Mouse (Mus musculus) ovary, adult 10 weeks (tissue): ENCODE measurements around the gene Uhrf1. TPM values are rescaled to one million over a fixed set of nuclear protein-coding genes. Genes with fewer than 3 reads are reported as not detected.

ENCODE experiments used
- polyA plus RNA-seq: library from polyadenylated mRNA; stranded (reverse); fragments of 350-450 nt; fragmentation: Illumina TruSeq; extraction: RNeasy Lipid Tissue Mini Kit (QIAGEN cat#74804); gene quantifications from one replicate; pipeline ENCODE4 v1.2.3, GENCODE M21; 2014

Uhrf1 gene
- 26.4 TPM for polyA plus RNA-seq

GRCm38 (mm10) chr17:56303160-56303846 lies at the start of gene Uhrf1:
TSS of gene Uhrf1 (plus strand) at chr17:56303321.

GRCm38 (mm10) chr17:56256239-56256881 lies 46.8 kb upstream of the Uhrf1 start, which contains the start of gene Fem1a:
TSS of gene Fem1a (plus strand) at chr17:56256810.

GRCm38 (mm10) chr17:56276643-56277566 lies 26.2 kb upstream of the Uhrf1 start, which contains the start of gene Ticam1:
TSS of gene Ticam1 (minus strand) at chr17:56276786.

GRCm38 (mm10) chr17:56292531-56293222 lies 10.4 kb upstream of the Uhrf1 start, which contains the start of gene Plin3:
TSS of gene Plin3 (minus strand) at chr17:56292873.

GRCm38 (mm10) chr17:56300186-56300585 lies 2.9 kb upstream of the Uhrf1 start, which contains the start of gene Arrdc5:
TSS of gene Arrdc5 (minus strand) at chr17:56300286.

GRCm38 (mm10) chr17:56325450-56326152 lies 22.5 kb downstream of the Uhrf1 start, which contains the start of gene Kdm4b:
TSS of gene Kdm4b (plus strand) at chr17:56326062.

Other genes starting within 250 kb of the Uhrf1 start
- 17.7 TPM for gene Ubxn6, start 228.3 kb upstream of the Uhrf1 start, polyA plus RNA-seq
- gene Hdgfl2, start 223.7 kb upstream of the Uhrf1 start, polyA plus RNA-seq, result 2.6 TPM
- gene Plin4, start 193.5 kb upstream of the Uhrf1 start, polyA plus RNA-seq, result 2.3 TPM
- gene Plin5, start 185.7 kb upstream of the Uhrf1 start, polyA plus RNA-seq, result 0.46 TPM
- gene Lrg1, start 181.3 kb upstream of the Uhrf1 start, polyA plus RNA-seq, result not detected
- gene Sema6b, start 163.0 kb upstream of the Uhrf1 start, polyA plus RNA-seq, result not detected
- 0.88 TPM for gene Tnfaip8l1, start 140.8 kb upstream of the Uhrf1 start, polyA plus RNA-seq
- 14.9 TPM for gene Mydgf, start 119.4 kb upstream of the Uhrf1 start, polyA plus RNA-seq
- gene Dpp9, start 84.4 kb upstream of the Uhrf1 start, polyA plus RNA-seq, result not detected
- 2.5 TPM for gene Fem1a, start 46.5 kb upstream of the Uhrf1 start, polyA plus RNA-seq
- 0.20 TPM for gene Ticam1, start 26.5 kb upstream of the Uhrf1 start, polyA plus RNA-seq
- gene Plin3, start 10.4 kb upstream of the Uhrf1 start, polyA plus RNA-seq, result 22.7 TPM
- gene Arrdc5, start 3.0 kb upstream of the Uhrf1 start, polyA plus RNA-seq, result not detected
- 1.2 TPM for gene Kdm4b, start 22.7 kb downstream of the Uhrf1 start, polyA plus RNA-seq
- gene Ptprs, start 173.2 kb downstream of the Uhrf1 start, polyA plus RNA-seq, result 1.1 TPM
- not detected for gene Znrf4, start 209.1 kb downstream of the Uhrf1 start, polyA plus RNA-seq